Mouse (Mus musculus) urinary bladder, postnatal 4 days (tissue): ENCODE results near the gene Gstt2.
A peak's percentile ranks its signal among the peaks of the same experiment; 100 is the strongest.

Experiments used
- DNase-seq, 2 experiments: peaks; one replicate each; pipeline ENCODE4 v3.0.0; 2021 to 2022; ENCODE audit warnings: low spot score in 2 of 2

The Gstt2 gene

DNA sequence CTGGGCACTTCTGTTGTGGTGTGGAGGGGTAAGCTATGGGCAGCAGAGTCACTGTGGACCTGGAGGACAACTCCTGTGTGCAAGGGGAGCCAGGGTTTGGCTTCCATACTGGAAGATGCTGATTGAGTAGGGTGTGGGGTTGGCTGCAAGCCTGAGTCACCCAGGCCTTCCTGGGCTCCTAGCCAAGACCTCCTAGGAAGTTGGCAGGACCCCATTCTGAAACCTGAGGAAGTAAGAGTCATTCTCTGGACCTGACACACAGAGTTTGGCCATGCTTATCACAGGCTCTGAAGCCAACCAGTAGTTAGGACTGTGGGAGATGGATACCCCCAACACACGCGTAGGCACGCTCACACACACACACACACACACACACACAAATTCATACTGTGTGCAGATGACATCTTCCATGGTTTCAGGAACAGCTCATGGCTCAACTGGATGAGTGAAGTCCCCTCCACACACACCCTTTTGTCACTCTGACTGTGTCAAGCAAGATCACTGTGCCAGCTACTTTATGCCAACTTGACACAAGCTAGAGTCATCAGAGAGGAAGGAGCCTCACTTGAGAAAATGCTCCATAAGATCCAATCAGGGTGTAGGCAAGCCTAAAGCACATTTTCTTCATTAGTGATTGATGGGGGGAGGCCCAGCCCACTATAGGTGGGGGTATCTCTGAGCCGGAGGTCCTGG, 9.4 kb downstream of the Gstt2 start:
- DNase-seq = peak in 1 of 2 experiments; percentile 33

DNA sequence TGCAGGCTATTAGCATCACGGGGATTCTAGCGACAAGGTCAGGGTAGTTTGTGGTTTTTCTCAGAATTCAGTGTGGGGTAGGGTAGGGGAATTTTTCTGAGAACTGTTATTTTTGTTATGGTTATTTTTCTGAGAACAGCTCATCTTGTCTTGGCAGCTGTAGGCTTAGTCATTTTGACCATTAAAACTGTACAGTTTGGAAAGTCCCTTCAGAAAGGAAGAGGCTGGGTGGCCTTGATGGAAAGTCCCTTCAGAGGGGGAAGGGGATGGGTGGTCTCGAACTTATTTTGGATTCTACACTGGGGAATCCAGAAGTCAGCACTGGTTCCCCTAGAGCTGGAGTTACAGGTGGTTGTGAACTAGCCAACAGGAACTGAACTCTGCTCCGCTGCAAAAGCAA, 12.7 kb downstream of the Gstt2 start:
- DNase-seq = no peak

DNA sequence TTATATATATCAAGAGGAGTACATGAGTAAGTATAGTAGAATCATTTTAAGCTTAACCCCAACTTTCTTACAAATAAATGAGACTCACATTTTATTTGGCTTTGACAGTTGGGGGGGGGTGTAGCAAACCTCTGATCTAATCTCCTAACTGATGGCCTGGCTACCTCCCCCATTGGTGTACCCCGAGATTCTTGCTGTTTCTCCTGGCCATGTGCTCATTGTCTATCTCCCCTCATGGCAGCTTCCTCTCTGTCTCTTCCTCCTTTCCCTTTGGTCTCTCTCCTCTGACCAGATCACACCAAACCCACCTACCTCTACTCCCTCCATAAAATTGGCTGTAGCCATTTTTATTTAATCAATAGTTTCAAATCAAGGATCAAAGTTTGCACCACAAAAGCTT, 13.4 kb downstream of the Gstt2 start:
- DNase-seq = no peak

DNA sequence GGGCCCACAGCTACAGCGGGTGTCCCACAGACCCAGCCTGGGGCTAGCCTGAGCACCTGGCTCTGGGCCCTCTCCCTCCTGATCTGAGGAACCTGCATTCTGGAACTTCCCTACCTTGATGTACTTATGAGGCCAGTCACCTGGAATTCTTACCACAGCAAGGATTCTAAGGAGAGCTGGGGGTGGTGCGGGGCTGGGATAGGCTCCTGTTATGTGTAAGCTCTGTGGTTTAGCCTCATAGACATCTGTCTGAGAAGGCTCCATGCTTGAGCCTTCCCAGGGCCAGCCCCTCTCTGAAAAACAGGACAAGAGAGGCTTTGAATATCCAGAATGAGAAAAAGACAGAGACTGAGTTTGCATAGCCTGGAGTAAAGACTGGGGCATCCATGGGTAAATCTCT, 14.8 kb downstream of the Gstt2 start, which contains the start of gene Gstt4:
TSS of gene Gstt4 (minus strand) at position 101 of the 400 bp plus-strand sequence.
- DNase-seq = no peak

DNA sequence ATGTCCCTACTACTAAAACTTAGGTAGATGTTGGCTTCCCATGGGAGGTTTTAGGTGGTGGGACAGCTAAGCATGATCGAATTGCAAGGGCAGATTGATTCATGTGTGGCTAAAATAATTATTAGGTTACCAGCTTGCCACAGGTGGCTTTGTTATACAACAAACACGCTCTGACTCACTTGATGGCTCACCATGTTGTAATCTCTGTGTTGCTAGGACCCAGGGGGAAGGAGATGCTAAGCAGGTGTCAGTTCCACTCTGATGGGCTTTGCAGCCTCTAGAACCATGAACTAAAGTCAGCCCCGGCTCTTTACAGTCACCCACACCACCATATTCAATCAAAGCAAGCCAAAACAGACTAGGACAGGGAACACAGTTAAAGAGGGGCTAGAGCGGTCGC, 17.3 kb downstream of the Gstt2 start:
- DNase-seq = no peak

DNA sequence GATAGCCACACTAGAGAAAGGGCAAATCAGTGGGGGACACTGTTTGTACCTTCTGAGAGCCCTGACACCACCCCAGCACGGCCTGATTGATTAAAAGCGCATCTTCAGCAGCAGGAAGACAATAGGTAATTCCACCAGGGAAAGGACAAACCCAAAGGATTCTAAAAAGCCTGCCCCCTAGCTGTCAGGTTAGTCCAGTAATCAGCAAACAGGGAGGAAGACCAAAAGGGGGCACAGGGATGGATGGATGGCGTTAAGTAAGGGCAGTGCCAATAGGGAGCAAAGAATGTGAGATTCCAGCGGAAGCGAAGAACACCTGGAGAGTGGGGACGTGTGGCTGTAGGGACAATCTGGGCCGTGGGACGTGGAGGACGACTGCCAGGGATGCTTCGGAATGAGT, 18.6 kb downstream of the Gstt2 start:
- no peak for DNase-seq

DNA sequence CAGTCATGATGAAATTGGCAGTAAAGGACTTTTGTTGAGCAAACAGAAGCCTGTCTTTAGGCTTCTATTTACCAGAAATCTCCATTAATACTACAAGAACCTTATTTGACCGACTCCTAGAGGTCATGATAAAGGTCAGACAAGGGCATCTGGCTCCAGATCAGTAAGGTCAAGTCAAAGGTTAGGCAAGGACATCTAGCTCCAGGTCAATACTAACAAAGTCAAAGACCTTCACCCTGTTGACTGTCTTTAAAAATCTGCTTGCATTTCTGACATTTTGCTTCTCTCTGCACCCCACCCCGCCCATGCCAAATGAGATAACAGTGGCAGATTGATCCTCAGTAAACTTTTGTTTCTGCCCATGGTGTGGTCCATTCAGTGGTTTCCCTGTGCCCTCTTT, 33.0 kb downstream of the Gstt2 start:
- no peak for DNase-seq

DNA sequence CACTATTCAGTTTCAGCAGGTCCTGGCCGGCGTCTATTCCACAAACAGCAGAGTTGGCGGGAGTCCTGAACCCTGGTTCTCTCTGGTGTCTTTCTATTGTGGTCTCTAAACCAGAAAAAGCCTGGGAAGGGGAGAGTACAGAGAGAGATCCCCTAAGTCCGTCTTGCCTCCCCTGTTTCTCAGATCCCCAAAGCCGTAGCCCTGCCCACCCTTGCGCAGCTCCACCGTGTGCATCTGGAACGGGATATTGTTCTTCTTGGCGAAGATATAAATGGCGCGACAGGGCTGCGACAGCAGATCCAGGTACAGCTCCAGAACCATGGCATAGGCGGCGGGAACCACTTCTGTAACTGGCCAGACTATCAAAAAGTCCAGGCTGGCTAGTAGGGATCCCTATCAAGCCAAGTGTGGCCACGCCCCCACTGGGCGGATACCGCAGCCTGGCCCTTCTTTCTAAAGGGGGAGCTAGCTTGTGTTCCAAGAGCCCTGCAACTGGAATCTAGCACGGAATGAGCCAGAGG, 39.0 kb downstream of the Gstt2 start, which contains the start of gene Gstt1:
TSS of gene Gstt1 (minus strand) at position 409 of the 521 bp plus-strand sequence.
- DNase-seq = peak in 1 of 2 experiments; percentile 53

DNA sequence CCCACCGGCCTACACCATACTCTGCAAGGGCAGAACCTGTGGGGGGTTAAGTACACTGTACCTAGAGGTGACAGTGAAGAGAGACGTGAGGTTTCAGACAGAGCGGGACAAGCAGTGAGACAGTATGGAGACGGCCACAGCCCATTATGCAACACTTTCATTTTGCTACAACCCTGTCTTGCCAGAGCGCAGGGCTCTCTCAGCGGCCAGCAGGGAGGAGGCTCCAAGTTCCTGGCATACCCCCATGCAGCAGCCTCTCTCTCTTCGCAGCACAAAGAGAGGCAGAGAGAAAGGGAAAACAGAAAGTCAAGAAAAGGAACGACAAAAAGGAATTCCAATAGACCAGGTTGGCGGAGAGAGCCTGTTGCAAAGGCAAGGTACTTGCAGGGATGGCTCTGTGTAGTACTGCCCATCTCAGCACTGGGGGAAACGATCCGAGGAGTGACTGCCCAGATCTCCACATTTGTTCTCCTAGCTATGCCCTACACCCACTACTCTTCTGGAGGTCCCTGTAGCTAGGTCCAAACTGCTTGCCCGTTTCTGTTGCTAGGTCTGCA, 39.5 kb downstream of the Gstt2 start:
- DNase-seq = peak in 1 of 2 experiments; percentile 44

DNA sequence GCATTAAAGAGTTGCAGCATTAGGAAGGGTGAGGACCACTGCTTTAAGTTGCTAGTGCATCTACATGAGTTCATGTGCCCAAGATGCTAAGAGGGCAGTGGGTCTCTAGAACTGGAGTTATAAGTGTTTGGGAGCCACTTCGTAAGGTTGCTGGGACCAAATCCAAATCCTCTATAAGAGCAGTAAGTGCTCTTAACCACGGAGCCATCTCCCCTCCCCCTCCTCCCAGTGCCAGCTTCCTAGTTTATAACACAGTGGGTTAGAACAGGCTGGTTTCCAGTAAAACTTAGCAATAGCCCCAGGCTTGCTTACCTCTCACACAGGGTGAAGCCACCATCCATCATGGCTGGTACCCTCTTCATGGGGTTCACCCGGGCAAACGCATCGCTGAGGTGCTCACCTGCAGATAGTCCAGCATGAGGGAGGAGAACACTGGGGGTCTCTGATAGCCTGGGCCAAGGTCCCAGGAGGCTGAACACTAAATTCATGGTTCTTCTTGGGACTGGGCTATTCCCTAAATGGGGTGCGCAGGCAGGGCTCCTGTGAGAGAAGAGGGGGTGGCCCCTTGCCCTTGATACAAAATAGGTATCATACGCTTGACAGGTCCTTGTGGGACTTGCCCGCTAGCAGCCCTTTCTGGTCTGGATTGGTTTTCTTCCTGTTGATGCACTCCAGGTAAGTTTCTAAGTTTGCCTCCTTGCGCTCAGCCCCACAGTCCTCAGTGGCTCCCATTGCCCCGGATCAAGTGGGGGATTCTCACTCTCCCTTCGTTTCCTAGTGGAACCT, 40.3 kb downstream of the Gstt2 start:
- no peak for DNase-seq

DNA sequence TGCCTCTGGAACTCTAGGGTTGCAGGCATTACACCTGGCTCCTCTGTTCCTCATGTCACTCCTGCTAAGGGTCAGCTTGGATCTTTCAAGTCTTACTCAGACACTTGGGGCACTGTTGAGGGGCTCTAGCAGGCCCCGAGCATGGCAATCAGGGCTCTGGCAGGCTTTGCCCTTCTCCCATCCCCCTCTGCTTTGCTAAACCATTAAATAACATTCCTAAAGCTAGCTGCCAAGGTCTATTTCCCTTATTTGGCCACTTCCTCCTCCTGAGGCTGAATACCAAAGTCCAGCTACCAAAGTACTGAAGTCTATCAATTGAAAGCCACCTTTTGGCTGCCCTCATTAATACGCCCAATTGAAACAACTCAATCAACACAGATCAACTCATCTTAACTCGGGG, 42.3 kb downstream of the Gstt2 start:
- DNase-seq = no peak

DNA sequence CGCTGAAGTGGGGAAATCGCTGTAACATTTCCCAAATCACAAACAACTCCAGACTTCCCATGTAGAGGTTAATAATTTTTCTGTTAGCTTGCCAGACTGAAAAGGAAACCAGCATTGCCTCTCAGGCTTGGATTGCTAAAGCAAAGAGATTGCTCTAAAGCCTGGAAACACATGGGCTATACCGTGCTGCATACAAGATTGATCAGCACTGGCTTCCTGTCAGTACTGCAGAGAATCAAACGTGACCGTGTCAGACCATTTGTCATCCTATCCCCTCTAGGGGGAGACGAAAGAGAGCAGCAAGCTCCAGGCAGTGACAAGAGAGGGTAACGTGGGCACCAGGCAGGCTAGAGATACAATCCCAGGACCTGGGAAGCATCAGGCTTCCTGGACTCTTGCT, 46.5 kb downstream of the Gstt2 start:
- DNase-seq = no peak

DNA sequence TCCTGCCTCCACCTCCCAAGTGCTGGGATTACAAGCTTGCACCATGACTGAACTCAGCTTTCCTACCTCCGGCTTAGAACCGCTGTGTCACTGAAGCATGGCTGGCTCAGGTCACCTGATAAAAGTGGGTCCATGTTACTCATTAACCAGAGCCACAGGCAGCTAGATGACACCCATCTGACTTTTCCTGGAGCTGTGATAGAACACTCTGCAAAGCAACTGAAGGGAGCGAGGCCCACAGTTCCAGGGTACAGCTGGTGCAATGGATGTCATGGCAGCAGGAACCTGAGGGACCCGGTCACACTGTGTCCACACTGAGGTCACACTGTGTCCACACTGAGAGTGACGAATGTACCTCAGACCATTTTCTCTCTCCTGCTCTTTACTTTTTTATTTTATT, 47.4 kb downstream of the Gstt2 start:
- no peak for DNase-seq

DNA sequence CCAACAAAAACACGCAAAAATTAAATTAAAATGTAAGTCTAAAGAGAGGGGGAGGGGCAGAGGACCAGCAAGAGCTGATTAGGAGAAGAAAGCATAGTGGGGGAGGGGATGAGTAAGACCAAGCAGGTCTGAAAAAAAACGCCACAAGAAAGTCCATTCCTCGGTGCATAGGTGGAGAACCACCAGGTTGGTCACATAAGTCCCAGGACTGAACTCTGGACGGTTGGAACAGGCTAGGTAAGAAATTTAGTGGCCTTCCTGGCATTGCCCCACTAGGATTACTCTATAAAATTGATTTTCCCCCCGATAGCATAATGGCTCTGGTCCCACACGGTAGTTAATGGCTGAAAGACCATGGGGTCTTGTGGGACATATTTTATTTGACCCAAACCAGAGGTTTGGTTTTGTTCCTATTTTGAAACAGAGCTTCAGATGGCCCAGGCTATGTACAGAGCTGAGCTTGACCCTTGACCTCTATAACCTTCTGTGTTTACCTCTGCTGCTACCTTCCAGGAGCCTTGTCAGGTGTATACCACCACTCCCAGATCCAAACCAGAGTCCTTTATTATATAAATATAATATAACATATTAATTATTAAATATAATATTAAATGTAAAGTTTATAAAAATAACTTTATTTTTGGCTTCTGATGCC, 48.0 kb downstream of the Gstt2 start:
- DNase-seq = no peak

DNA sequence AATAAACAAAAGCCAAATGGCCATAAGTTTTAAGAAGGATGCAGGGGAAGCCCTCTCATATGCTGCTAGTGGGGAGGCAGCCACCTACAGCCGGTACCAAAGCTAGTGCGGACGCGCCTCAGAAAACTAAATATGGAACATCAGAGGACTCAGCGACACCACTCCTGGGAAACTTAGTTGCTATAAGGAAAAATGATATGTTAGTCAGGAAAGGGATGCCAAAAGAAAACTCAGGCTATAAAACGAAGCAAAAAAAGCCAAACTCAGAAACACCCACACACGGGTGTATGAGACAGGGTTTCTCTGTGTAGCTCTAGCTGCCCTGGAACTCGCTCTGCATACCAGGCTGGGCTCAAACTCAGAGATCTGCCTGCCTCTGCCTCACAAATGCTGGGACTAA, 48.9 kb downstream of the Gstt2 start:
- DNase-seq = no peak

DNA sequence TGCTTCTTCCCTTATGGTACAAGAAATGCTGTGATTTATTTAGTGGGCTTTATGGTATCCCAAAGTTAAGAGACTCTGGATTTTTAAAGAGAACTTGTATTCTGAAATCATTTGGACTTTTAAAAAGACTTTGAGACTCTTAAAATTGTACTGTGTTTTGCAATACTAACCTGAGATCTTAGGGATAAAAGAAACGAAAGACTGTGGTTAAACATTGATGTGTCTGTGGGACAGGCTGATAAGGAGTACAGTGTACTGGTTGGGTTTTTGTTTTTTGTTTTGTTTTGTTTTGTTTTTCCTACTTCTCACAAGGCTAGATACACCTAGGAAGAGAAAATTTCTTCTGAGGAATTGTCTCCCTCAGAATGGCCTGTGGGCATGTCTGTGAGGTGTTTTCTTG, 51.8 kb downstream of the Gstt2 start:
- no peak for DNase-seq
